Mouse (Mus musculus): ENCODE results near the gene Wnt16.

Gene Wnt16

GRCm38 (mm10) chr6:22325364-22326072, 37.5 kb downstream of the Wnt16 start:
- DNase-seq (ENCODE audit: low spot score in 2 of 2), result peak in 1 of 2 experiments; percentile 65

- no peak for DNase-seq (ENCODE audit: low spot score in 2 of 2)
Observed at GRCm38 (mm10) chr6:22326289-22326688, 38.3 kb downstream of the Wnt16 start.

GRCm38 (mm10) chr6:22327091-22327490, 39.1 kb downstream of the Wnt16 start:
- DNase-seq (ENCODE audit: low spot score in 2 of 2), result no peak

DNA sequence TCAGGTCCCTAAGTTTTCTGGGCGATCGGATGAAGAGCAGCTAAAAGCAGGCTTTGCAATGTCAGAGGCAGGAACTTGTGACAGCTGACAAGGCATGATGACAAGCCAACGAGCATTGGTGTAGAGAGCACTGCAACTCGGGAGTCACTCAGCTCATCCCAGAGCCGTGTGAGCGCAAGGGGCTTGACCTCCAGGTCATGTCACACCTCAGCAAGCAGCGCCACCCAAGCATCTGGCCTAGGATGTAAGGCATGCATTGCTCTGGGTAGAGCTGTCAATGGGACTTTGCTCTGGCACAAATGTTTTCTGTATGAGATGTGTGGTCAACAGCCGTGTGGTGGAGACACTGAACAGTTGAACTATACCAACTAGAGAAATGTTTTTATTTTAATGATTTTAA, 39.9 kb downstream of the Wnt16 start:
- no peak for DNase-seq (ENCODE audit: low spot score in 2 of 2)

DNA sequence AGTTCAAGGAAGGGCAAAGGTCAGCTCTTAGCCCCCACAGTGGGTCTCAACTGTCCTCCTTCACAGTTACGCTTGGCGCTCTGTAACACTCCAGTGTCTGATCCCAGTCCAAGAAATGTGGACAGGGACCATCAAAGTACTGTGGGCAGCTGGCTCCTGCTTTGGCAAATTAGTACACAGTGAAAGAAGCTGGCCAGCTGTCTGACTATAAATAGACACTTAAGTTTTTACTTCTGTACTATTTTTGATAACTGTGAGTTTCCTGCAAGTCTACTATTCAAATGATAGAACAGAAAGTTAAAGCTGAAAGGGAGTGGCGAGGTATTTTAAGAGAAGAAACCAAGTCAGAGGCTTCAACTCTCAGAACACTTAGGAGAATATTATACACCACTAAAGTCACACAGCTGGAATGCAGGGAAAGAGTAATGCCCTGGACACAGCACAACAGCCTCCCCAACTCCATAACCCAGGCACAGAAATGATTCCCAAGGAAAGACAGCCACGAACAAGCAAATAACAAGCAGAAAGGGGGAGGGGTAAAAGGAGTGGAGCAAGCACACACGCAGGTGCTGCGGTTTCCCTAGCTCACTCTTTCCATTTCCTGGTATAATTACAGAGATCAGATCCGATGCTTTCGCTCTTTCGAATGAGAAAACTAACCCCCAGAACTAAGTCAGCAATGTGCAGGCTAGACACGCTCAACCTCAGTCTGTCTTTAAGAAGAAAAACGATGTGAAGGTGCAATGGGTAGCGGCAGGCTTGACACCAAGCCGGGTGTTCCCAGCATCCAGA, 42.3 kb downstream of the Wnt16 start:
- DNase-seq (ENCODE audit: low spot score in 2 of 2), result no peak

DNA sequence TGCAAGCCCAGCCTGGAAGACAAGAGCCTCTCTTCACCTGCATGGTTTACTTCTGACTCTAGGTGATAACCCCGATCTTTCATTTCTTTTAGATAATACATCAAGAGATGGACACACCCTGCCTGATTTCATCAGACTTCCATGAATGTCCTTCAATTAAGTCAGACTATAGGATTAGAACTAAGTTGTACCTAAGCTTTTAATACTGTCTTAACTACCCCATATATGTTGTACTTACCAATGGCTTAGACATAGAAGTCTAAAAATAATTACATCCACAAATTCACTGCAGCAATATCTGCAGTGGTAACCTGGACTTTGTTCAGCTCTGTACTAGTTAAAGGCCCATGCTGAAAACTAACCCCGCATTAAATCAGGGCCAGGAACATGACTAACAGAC, 44.5 kb downstream of the Wnt16 start:
- DNase-seq (ENCODE audit: low spot score in 2 of 2), result no peak

DNA sequence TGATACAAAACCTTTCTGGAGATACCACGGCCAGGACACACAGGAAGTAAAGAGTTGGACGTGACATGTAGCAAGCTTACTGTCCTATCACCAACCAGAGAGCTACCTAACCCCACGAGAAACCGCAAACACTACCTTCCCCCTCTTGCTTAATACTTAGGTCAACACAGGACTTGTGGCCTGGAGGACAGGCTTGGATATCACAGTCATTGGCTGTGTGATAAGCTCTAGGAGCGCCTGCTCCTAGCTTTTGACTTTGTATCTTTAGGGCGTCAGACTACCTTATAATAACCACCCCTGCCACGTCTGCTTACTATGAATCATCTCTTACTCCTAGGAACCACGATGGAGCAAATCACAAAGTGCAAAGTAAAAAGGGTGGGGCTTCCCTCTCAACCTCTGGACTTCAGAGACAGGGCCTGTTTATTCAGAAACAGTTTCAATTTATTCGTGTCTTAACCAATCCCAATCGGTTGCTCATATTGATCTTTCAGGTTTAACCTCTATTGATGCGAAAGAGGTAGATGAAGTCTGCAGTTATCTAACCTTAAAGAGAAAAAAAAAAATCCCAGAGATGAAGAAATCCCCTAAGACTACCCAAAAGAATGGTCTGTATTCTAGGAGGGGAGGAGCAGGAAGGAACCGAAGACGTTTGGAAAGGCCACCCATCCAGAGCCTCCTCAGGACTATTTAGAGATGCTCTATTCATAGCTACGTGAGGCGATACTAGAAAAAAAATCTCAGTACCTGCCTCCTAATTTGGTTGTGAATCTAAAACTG, 51.9 kb downstream of the Wnt16 start:
- no peak for DNase-seq (ENCODE audit: low spot score in 2 of 2)

- DNase-seq (ENCODE audit: low spot score in 2 of 2), result no peak
Observed at GRCm38 (mm10) chr6:22340779-22341178, 52.8 kb downstream of the Wnt16 start.

- DNase-seq (ENCODE audit: low spot score in 2 of 2), result no peak
Observed at GRCm38 (mm10) chr6:22343292-22343691, 55.3 kb downstream of the Wnt16 start.

GRCm38 (mm10) chr6:22343706-22344105, 55.7 kb downstream of the Wnt16 start:
- DNase-seq (ENCODE audit: low spot score in 2 of 2), result no peak

- DNase-seq (ENCODE audit: low spot score in 2 of 2), result no peak
Observed at GRCm38 (mm10) chr6:22344443-22344842, 56.4 kb downstream of the Wnt16 start.

- DNase-seq (ENCODE audit: low spot score in 2 of 2), result no peak
Observed at GRCm38 (mm10) chr6:22347132-22347902, 59.3 kb downstream of the Wnt16 start.

All from heart, adult 9 months (tissue).